Mouse (Mus musculus) ES-CJ7 (cell line): ENCODE results near the gene Cyth1.
A peak's percentile ranks its signal among the peaks of the same experiment; 100 is the strongest.

Source experiments
- DNase-seq: peaks from one replicate; pipeline ENCODE4 v3.0.0; 2011; ENCODE audit warnings: low read depth, low spot score

Gene Cyth1

DNA sequence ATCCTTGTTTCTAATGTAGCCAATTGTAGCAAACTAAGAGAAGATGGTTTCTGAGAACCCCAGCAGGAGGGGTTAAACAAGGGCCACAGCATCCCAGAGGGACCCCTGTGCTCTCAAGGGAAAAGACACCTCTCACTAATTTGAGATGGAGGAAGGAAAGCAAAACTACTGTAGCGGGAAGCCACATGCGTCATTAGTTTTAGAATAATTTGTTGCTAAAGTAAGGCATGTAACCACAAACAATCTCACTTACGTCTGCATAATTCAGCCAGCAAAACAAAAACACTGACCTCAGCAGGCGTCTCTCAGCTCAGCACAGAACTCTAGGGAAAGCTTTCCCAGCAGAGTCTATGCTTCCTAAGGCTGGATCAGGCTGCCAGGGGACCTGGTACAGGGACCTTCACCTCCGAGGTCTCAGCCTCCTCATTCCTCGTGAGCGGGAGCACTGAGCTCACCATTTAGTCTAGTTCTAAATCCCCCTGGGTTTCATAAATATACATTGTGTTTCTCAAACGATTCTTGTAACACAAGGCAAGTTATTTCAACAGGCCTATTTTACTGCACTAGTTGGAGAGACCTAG lies 91.8 kb downstream of the Cyth1 start:
- DNase-seq, result no peak

DNA sequence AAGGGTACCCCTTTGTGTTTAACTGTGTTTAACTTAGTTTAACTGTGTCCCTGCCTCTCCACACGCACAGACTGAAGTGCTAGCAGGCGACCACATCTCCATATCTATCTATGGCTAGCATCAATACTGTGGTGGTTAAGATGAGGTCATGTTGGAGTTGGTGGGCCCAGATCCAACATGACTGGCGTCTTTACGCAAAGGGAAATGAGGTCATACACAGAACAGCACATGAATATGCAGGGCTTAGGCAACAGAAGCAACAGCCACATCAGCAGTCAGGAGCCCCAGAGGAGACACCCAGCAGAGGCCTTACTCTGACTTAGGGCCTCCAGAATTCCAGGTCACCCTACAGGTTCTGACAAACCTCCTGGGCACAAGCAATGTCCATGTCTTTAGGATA lies 95.4 kb downstream of the Cyth1 start:
- no peak for DNase-seq

DNA sequence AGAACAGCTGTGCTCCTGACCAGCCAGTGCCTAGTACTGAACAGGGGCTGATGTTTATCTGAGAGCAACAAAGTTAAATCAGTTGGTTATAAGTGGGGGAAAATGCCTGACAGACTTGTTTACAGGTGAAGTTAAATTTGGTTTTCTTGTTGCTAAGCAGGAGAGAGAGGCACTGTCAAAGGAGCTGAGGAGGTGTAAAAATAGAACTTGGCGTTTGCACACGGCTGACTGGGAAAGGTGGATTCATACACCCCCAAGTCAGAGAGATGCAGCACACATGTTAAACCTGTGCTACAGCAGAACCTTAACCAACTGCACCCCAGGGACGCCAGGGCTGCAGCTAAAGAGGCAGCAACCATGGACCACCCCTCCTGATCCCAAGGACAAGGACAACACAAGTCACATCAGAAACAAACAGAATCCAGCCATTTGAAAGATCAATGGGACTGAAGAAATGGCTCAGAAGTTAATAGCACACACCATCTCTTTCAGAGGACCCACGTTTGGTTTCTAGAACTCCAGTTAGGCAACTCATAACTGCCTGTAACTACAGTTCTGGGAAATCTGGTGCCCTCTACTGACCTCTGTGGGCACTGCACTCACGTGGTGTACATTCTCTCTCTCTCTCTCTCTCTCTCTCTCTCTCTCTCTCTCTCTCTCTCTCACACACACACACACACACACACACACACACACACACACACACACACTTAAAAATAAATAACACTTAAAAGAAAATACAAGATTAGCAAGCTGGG lies 96.8 kb downstream of the Cyth1 start:
- DNase-seq, result peak; percentile 30

DNA sequence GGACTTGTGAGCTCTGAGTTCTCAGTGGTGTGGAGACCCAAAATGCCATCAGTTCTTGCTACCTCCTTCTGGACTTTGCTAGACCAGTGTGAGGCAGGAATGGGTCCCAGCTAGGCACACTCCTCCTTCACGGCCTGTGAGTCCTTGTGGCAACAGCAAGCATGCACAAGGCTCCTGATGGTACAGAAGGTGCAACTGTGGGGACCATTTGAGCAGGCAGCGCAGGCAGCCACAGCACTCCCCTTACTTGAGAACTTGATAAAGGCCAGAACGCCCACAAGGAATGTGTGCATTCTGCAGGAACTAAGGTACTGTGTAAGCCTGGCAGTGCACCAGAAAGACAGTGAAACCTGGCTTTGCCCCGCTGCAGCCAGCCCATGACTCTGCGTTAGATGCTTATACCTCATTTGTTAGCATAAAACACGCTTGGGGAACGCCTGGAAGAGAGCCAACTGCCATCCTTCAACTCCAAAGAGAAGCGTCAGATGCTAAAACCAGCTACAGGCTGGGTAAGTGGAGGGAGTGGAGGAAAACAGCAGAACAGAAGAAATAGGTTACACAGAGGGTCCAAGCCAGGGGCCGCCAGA lies 98.2 kb downstream of the Cyth1 start:
- DNase-seq, result no peak

DNA sequence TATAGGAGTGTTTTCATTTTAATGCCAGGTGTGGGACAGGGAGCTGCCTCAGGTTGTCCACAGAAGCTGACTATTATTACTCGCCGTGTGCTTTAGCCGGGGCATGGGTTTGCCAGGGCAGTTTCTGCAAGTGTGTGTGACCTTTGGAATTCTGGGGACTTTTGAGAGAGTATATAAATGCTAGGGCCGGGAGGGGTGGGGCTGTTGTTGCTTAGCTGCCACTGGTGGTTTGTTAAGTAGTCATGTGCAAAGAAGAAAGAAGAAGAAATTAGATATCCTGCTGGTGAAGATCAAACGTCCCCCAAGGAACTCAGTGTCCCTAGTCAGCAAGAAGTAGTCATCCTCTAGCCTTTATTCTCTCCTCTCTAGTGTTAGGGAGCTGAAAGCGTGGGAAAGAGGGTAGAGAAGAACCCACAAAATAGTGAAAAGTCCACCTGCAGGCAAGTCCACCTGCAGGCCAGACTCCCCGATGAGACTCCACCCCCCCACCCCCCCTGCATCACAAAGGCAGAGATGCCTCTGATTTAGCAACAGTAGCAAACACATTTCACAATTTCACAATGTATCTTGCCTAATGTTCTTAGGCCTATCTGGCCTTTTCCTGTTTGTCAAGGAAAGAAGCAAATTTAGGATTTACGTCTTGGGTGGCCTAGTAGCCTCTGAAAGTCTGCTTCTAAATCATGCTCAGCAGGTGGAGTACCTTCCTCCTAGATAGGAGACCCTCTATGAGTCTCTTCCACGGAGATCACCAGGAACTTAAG lies 100.3 kb downstream of the Cyth1 start:
- DNase-seq, result no peak

DNA sequence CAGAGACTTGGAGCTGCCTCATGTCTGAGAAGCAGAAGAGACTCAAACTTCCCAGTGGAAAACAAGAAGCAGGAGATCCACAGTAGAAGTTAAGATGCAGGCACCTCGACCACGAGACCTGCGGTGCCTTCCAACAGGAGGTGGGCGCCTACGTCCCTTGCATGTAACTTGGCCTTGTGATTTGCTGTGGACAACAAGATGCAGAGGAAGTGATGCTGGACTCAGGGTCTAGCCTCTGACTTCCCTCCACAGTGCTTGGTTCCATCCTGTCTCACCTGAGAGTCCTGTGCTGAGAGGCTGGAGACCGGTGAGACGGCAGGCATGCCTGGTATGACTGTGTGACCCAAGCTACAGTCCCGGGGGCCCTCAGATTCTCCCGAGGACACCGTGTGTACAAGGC lies 101.9 kb downstream of the Cyth1 start:
- DNase-seq, result no peak

DNA sequence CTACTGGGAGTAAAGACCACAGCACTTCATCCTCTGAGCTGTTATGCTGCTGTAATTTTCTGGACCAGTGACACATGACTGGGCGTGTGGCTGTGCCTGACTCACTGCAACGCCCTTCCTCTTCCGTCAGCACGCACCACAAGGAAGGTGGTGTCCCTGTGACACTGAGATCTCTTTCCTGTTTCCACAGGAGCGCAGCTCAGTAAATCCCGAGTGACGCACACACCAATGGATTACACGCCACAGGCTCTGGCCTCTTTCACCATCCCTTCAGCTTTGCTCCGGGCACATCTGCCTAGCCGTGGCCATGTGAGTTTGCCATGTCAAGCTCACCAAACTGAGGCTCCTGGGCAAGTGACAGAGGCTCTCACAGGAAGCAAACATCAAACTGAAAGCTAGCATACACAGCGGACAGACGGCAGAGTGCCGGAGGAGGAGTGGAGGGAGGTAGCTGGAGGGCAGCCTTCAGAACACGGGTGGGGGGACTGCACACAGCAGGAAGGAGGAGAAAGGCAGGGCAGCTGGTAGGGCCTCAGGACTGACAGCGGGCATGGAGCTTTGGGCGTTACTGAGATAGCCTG lies 102.5 kb downstream of the Cyth1 start:
- no peak for DNase-seq

DNA sequence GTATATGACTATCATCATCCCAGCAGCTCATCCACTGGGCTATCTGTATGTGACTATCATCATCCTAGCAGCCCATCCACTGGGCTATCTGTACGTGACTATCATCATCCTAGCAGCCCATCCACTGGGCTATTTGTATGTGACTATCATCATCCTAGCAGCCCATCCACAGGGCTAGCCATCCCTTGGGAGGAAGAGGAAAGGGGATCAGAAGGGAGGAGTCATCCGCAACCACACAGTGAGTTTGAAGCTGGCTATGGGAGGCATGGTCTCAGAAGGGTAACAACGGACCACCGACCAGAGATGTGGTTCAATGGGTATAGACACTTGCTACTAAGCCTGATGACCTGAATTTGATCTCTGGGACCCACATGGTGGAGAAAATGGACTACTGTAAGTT lies 103.3 kb downstream of the Cyth1 start:
- DNase-seq, result no peak

DNA sequence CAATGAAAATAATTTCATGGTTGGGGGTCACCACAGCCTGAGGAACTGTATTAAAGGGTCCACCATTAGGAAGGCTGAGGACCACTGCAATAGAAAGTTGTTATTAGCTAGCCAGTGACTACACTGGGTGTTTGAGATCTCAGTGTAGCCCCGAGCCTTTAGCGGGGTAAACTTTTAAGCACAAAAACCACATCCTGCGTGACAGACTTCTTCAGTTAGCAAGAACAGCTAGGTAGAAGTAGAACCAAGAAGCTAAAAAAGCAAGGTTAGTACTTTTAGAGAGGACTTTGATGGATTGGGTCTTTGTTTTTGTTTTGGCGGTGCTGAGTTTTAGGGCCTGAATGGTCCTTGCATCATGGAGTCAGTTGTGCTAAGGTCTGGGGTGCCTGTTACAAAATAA lies 104.7 kb downstream of the Cyth1 start:
- no peak for DNase-seq

DNA sequence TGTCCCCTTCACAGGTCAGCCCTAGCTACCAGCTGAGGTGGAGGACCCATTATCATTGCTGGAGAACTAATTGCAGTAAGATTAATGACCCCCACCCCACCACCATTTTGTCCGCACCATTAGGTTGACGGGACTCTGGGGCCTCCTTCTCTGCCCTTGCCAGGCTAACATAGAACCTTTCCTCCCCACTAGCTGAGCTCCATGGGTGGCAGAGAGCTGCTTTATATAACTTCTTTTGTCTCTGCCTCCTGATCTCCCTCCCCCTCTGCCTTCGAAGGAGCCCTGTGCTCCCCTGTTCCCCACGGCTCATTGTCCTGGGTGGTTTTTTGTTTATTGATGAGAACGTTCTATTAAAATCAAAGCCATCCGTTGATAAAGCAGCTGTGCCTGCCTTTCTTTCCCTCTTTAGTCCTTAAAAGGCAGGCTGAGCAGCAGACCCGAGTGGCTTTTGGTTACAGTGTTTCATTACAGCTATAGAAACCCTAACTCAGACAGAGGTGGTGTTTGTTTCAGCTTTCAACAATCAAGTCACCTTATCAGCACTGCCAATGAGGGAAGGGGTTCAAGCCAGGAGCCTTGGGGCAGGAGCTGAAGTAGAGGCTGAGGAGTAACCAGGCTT lies 105.7 kb downstream of the Cyth1 start:
- DNase-seq, result no peak

DNA sequence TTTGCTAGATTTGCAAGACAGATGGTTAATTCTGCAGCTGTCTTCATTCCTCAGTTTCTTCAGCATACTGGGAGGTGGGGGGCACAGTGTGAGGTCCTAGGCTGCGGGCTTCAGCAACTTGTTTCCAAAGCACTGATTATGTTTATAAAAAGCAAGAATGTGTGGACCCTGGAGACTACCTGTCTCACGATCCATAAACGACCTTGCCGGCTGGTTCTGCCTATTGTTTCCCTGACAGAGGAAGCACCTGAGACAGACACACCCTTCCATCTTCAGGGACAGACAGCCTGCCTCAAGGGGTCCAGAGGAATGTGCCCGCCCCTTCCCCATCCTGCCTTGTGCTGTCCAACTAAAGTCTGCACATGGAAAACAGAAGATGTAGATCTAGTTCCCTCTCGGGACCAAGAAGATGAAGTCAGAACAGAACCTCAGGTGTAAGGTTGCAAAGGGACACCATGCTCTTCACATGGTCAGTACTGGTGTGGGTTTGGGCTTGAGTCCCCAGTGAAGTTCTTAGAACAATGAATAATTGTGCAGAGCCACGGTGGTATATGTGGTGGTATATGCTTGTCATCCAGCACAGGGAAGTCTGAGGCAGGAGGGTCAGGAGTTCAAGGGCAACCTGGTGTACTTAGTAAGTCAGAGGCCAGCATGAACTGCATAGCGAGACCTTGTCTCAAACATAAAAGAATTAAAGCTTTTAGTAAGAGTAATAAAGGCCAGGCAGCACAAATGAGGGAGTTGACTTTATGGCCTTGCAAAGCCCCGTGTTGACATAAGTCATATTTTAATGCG lies 107.4 kb downstream of the Cyth1 start:
- peak; percentile 91 for DNase-seq

DNA sequence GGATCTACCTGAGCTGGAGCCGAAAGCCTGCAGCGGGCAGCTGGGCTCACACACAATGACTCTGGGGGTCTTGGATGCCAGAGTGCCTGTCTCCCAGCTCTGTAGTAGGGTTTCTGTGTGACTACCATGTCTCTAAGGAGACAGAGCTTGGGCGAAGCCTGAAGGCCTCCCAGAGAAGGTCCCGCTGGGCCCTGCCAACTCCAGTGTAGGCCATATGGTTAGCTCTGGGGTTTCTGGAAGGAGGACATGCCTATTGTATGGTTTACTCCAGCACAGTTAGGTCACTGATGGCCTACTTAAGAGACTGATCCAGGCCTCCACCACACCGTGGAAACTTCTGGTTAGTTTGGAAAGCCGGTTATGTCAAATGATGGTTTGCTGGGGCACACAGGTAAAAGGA lies 110.0 kb downstream of the Cyth1 start:
- no peak for DNase-seq

DNA sequence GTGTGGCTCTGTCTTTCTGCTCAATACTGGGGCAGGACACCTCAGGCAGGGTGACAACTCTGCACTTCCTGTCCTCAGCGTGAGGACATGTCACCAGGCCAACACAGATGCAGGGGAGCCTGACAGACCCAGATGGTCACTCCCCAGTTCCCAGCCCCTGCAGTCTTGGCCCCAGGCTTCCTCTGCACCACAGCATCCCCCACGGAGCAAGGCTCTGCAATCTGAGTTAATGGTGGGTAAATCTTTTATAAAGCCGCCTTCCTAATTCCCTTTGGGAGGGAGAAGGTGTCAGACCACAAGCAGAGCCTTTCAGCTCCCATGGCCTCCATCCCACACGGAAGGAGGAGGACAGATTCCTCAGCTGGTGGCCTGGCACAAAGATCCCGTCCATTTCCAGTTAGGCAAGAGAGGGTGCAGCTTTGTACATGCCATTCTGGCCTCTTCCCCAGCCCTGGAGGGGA lies 112.2 kb downstream of the Cyth1 start:
- no peak for DNase-seq

DNA sequence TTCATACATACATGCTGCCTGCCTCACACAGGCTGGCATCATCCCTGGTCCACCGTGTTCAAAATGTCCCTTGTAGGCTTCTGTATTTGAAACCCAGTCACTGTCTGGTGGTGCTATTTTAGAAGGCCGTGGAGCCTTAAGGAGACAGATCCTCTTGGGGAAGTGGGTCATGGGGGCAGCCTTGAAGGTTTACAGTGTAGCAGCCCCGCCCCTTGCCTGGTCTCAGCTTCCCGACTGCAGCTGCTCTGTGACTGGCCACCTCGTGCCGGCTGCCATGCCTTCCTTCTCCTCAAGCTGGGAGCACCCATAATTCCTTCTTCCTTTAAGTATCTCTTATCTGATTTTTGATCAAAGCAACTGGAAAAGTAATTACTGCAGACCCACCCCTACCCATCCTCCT lies 113.1 kb downstream of the Cyth1 start:
- DNase-seq, result no peak

DNA sequence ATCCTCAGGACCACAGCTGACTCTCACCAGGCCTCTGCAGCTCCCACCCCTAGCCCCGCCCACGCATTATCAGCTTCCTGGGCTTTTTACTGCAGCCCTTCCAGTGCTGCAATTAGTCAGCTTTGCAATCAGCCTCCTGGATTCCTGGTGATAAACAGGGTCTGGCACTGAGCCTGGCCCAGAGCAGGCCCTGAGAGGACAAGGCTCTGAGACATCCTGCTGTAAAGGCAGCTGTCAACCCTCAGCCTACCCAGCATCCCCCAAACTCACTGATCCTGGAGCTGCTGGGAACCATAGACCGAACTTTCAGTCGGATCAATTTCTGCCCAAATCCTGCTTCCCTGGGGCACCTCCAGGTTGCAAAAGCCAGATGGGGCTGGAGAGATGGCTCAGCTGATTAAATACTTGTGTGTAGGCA lies 114.6 kb downstream of the Cyth1 start:
- no peak for DNase-seq

DNA sequence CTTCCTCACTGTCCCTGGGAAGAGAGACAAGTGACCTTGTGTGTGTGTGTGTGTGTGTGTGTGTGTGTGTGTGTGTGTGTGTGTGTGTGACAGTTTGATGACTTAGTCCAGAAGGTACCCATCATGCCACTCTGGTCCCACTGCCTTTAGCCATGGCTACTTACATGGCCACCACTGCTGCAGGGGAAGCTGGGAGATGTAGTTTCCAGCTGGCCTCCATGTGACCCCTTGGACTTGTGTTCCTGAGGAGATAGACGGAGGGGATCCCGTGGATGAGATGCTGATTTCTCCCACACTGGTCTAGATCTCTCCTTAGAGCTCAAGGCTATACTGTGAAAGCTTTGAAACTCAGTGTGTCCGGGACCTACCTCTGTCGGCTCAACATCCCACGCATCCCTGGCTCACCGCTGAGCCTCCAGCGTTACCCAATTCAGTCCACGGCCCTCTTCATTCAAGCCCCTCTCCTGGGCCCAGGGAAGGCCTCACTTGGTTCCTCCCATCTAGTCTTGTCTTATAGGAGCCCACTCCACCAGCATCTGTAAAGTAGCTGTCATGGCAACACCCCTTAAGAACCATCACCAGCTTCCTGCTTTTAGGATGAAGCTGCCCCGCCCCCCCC lies 115.2 kb downstream of the Cyth1 start:
- peak; percentile 27 for DNase-seq

DNA sequence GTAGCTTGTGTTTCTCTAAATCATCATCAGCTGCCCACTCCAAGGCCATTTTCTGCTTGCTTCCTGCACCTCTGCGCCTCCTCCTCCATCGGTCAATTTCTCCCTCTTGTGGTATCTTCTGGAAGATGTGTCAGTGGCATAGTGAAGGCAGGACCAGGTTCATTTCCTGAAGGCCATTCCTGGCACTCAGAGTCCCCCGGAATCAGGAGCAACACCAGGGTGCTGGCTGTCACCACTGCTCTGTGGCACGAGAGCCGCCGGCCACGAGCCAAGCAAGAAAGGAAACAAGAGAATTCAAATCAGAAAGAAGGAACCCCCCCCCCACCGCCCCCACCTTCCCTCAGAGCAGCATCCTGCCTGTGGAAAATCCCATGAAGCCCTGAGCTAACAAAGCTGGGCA lies 116.3 kb downstream of the Cyth1 start:
- DNase-seq, result no peak

DNA sequence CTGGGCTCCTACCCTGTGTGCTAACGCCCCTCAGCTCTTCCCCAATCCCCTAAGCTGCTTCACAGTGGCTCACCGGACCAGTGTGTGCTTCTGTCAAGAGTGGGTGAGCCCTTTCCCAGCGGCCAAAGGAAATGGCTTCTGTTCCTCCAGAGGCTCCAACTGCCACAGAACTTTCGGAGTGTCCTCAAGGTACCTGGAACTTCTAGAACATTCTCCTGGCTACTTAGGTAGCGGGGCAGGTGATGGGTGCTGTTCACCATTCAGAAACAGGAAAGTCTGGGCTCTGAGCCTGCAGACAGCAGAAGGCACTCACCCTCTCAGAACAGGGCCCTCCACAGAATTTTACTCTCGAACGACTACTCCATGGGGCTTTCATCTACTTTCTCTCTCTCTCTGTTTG lies 117.9 kb downstream of the Cyth1 start, which contains the start of gene Dnah17:
TSS of gene Dnah17 (minus strand) at position 101 of the 400 bp plus-strand sequence.
- no peak for DNase-seq

DNA sequence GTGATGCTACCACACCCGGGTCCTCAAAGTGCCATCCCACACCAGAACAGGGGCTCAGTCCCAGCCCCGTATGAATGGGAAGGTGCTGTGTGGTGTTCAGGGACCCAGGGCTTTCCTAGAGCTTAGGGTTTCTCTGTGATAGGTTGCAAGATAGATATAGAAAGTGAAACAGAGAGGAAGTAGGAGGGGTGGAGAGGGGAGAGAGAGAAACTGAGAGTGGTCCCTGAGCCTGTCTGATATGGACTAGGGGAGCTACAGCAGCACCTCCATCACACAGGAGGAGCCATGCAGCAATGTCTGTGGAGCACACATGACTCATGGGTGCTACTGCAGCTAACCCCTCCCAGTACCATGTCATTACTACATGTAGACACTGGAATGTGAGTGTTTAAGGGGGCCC lies 118.6 kb downstream of the Cyth1 start:
- no peak for DNase-seq

DNA sequence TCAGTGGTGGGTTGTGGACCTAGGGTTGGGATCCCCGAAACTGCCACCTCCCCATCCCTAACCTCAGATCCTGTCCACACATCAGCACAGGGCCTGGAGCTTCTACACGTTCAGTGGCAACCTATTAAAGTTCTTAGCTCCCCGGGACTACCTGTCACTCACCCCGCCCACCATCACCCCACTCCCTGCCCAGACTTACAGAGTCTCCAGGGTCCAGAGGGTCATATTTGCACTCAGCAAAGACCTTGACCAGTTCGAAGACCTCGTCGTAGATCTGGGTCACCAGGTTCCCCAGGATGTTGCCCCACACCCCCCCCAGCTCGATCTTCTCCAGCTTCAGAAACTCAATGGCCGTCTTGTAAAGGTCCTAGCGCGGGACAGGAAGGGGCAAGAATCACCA lies 126.8 kb downstream of the Cyth1 start:
- DNase-seq, result no peak
